Mouse (Mus musculus): Measurements from ENCODE around the gene E2f6. TPM values are rescaled to one million over a fixed set of nuclear protein-coding genes. Genes with fewer than 3 reads are reported as not detected.

The E2f6 gene
- polyA plus RNA-seq (2015; fragmentation: Nextera tagmentation; extraction: Ambion mirVana) = 58.3 and 59.8 TPM in 2 replicates

DNA sequence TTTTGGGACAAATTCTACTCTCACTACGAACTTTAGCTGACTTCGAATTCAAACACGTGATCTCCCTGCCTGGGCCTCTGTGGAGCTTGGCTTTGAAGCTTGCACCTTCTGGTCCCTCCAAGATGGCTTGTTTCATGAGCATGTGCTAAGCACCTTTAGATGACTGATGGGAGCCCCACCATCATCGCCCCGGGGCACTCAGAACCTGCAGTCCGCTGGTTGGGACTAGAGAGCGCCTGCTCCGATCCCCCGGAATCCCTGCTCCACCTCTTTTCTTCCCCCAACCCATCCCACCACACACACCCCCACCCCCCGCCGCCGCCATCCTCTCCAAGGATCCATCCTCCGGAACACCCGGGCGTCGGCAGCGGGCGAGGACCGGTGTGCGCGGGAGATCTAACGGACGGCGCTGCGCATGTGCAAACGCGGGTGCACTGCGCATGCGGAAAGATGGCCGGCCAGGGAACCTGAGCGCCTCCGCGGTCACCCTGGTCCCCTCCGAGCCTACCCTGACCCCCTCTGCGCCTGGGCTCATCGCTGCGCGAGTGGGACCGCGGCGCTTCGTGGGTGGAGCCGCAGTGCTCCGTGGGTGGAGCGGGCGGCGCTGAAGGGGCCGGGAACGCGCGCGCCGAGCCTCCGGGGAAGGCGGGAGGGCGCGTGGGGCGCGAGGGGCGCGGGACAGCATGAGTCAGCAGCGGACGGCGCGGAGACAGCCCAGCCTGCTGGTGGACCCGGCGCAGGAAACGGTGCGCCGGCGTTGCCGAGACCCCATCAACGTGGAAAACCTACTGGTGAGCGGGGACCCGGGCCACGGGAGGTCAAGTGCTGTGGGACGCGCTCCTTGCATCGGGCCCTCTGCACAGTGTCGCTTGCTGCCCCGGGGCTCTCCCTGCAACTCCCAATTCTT, at the start of gene E2f6:
Gene E2f6 (plus strand): TSS at position 439 of the 907 bp plus-strand sequence.
- WGBS = 6% methylated on average over 80 of the region's 81 CpGs
- H3K4me2 ChIP-seq (replicated peaks) = peak within 1 kb of the TSS; percentile 83
- H3K36me3 ChIP-seq = peaks cover 19% of the 10 kb centered on the region
- peak within 1 kb of the TSS; percentile 90 for H3K9ac ChIP-seq
- H3K27ac ChIP-seq = peak within 1 kb of the TSS; percentile 28; the same call in 1 of the 2 replicates
- H3K9me3 ChIP-seq = no peaks in the 10 kb centered on the region
- peaks cover 34% of the 10 kb centered on the region for H3K27me3 ChIP-seq
- peak; percentile 87 for ATAC-seq (ENCODE audit: low FRiP score, low read depth)
- peak within 1 kb of the TSS; percentile 80 for H3K4me3 ChIP-seq
- H3K4me1 ChIP-seq = peaks cover 19% of the 10 kb centered on the region

DNA sequence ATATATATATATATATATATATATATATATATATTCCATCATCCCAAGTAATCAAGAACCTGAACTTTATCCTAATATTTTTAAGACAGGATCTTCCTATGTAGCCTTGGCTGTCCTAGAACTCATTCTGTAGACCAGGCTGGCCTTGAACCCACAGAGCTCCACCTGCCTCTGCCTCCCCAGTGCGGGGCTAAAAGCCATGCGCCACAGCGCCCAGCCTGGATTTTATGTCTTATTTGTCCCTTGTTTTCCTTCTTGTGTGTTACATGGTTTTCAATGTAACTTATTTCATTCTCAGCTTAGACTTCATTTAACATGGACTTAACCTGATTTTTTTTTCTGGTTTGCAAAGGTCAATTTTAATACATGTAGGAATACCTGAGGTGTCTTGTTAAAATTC, 49.3 kb upstream of the E2f6 start:
- 95% methylated on average over 3 of the region's 3 CpGs for WGBS
- Histone ChIP-seq H3K27ac (no peak overlapping the region), H3K4me2 (replicated peaks) (no peak overlapping the region), H3K27me3 (no peaks in the 10 kb centered on the region), H3K9me3 (no peaks in the 10 kb centered on the region), H3K4me3 (no peak overlapping the region), H3K9ac (no peak overlapping the region), H3K36me3 (no peaks in the 10 kb centered on the region), H3K4me1 (no peaks in the 10 kb centered on the region)
- no peak for ATAC-seq (ENCODE audit: low FRiP score, low read depth)

DNA sequence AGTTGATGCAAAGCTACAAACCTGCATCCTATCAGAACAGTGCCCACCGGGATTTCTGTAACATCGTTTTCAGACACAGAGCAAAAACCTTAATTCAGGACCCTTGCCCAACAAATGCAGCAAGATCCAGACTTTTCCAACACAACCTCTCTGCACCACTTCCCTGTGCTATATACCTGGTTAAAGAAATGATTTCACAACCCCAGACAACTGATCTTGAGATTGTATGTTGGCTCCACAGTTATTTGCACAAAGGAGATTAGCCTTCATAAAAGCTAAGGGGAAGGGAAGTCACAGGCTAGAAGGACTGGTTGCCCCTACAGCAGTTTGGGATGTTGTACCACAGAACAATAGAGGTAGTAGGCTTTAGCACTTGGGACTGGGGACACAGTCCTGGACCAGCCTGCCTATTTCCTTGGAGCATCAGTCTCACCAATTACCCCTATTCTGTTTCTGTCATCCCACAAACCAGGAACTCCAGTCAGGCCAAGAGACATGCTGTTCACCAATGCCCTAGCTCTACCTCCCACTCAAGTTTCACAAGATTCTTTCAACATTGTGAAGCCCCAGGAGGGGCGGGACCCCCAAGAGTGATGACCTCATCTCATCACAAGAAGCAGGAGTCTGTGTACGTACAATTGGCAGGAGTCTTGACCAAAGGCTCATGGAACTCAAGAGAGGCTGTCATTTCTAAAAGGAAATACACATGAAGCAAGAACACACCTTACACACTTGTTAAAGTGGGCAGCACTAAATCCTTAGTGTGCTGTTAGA, 46.9 kb upstream of the E2f6 start:
- no peak overlapping the region for H3K27ac ChIP-seq
- WGBS = 65% methylated on average over 4 of the region's 4 CpGs

DNA sequence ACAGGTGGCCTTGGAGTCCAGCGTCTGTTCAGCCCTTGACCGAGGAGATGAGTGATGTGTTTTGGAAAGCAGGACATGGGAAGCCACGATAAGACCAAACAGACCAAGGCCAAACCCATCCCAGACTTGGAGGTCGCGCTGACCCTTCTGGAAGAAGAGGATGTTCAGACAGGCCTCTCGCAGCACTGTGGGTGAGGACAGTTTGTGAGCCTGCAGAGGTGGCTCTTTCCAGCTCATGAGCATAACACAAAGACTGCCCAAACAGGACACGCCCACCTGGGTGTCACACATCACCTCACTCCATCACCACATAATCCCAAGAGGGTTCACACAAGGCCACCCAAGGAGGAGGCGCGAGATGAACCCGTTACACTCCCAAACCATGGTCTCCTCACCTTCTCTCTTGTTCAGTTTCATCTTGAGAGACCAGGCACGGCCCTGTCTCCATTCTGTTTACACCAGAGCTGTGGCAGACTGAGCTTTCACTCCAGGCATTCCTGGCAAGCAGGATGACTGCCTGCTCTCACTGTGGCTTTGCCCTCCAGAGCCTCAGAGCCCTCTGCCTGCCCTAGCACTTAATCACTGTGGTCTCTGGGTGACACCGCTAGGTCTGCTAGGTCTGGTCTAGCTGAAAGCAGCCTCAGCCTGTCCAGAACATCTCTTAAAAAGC, 45.9 kb upstream of the E2f6 start:
- H3K36me3 ChIP-seq = no peaks in the 10 kb centered on the region
- no peak for ATAC-seq (ENCODE audit: low FRiP score, low read depth)
- no peak overlapping the region for H3K4me2 ChIP-seq (replicated peaks)
- 82% methylated on average over 12 of the region's 12 CpGs for WGBS
- H3K9ac ChIP-seq = no peak overlapping the region
- H3K27me3 ChIP-seq = no peaks in the 10 kb centered on the region
- H3K4me1 ChIP-seq = no peaks in the 10 kb centered on the region
- H3K27ac ChIP-seq = no peak overlapping the region
- H3K9me3 ChIP-seq = no peaks in the 10 kb centered on the region
- H3K4me3 ChIP-seq = no peak overlapping the region

More for the DNA sequence above, 46.9 kb upstream of the E2f6 start:
- Histone ChIP-seq H3K9me3 (no peaks in the 10 kb centered on the region), H3K4me1 (no peaks in the 10 kb centered on the region), H3K4me3 (no peak overlapping the region), H3K9ac (no peak overlapping the region), H3K36me3 (no peaks in the 10 kb centered on the region), H3K27me3 (no peaks in the 10 kb centered on the region), H3K4me2 (replicated peaks) (no peak overlapping the region)
- no peak for ATAC-seq (ENCODE audit: low FRiP score, low read depth)

DNA sequence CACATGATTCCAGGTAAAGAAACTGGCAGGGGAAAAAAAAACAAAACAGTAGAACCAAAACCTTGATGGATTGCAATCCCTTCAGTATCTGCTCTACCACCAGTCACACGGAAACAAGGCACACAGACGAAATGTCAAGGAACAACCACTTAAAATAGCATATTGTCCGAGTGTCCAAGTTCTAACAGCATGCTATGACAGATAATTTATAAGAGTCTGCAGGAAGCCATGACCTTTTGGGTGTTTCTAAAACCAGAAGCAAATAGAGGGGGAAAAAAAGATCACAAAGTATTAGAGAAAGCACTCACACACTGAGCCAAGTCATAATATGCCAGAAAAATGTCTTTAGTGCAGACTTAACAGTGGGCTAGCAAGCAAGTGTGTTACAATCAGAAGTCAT, 42.5 kb upstream of the E2f6 start:
- H3K9me3 ChIP-seq = no peaks in the 10 kb centered on the region
- H3K27me3 ChIP-seq = no peaks in the 10 kb centered on the region
- no peak for ATAC-seq (ENCODE audit: low FRiP score, low read depth)
- no peak overlapping the region for H3K4me2 ChIP-seq (replicated peaks)
- H3K9ac ChIP-seq = no peak overlapping the region
- H3K4me3 ChIP-seq = no peak overlapping the region
- no peak overlapping the region for H3K27ac ChIP-seq
- WGBS = 63% methylated on average over 3 of the region's 3 CpGs
- no peaks in the 10 kb centered on the region for H3K4me1 ChIP-seq
- no peaks in the 10 kb centered on the region for H3K36me3 ChIP-seq

DNA sequence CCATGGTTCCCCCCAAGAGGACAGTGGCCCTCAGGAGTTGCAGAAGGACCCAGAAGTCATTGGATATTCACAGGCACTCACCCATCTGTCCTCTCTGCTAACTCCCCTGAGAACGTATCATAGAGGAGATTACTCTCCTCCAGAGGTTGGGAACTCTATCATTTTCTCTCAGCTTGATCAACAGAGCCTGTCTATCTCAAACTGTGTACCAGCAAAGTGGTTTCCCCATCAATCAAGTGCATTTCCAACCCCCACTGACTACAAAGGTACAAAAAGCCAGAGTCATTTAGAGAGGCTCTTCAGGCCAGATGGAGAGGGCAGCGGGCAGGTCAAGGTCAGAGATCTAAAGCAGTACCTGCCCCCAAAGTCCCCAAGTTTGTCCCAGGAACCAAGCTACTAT, 42.1 kb upstream of the E2f6 start:
- no peaks in the 10 kb centered on the region for H3K4me1 ChIP-seq
- no peak overlapping the region for H3K4me3 ChIP-seq
- H3K9ac ChIP-seq = no peak overlapping the region
- no peaks in the 10 kb centered on the region for H3K36me3 ChIP-seq
- 62% methylated on average over 2 of the region's 2 CpGs for WGBS
- no peaks in the 10 kb centered on the region for H3K9me3 ChIP-seq
- no peaks in the 10 kb centered on the region for H3K27me3 ChIP-seq
- ATAC-seq (ENCODE audit: low FRiP score, low read depth) = no peak
- no peak overlapping the region for H3K27ac ChIP-seq
- H3K4me2 ChIP-seq (replicated peaks) = no peak overlapping the region

DNA sequence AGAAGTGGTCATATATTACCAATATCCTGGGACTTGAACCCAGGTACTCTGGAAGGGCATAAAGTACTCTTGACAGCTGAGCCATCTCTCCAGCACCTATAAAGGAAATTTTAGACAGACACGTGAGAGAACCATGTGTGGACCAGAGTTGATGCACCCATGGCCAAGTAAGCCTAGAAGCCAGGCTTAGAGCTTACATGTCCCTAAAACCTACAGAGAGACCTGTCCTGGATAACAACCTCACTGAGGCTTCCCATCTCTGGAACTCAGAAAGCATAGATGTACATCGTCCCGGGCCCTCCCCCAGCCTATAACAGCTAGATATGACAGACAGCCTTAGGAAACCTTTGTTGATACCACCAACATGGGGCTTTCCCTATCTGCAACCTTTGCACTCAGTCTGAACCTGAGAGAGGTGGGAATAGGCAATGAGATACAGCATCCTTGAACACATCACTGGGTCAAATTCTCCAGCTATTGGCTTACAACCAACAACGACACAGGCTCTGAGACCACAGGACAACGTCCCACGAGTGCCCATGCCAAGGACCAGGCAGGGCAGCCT, 41.1 kb upstream of the E2f6 start:
- 90% methylated on average over 6 of the region's 6 CpGs for WGBS
- no peak overlapping the region for H3K4me2 ChIP-seq (replicated peaks)

DNA sequence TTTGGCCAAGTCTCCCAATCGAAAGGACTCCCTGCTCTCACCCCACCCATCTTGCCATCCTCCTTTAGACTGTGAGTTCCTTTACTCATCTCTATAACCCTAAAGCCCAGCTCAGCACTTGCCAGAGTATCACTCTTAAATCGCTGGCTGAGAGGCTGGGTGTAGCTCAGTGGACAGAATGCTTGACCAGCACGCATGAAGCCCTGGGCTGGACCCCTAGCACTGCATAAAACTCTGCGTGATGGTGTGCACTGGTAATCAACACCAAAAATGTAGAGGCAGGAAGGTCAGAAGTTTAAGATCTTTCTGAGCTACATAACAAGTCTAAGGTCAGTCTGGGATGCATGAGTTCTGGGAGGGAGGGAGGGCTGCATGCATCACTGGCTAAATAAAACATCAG, 36.2 kb upstream of the E2f6 start:
- H3K36me3 ChIP-seq = no peaks in the 10 kb centered on the region
- ATAC-seq (ENCODE audit: low FRiP score, low read depth) = no peak
- 88% methylated on average over 4 of the region's 4 CpGs for WGBS
- H3K4me2 ChIP-seq (replicated peaks) = no peak overlapping the region
- no peak overlapping the region for H3K27ac ChIP-seq
- H3K4me1 ChIP-seq = no peaks in the 10 kb centered on the region
- no peak overlapping the region for H3K4me3 ChIP-seq
- no peaks in the 10 kb centered on the region for H3K9me3 ChIP-seq
- no peak overlapping the region for H3K9ac ChIP-seq
- no peaks in the 10 kb centered on the region for H3K27me3 ChIP-seq

More for the DNA sequence above, 41.1 kb upstream of the E2f6 start:
- Histone ChIP-seq H3K27ac (no peak overlapping the region), H3K9ac (no peak overlapping the region), H3K4me3 (no peak overlapping the region), H3K36me3 (no peaks in the 10 kb centered on the region), H3K27me3 (no peaks in the 10 kb centered on the region), H3K4me1 (no peaks in the 10 kb centered on the region), H3K9me3 (no peaks in the 10 kb centered on the region)
- no peak for ATAC-seq (ENCODE audit: low FRiP score, low read depth)

DNA sequence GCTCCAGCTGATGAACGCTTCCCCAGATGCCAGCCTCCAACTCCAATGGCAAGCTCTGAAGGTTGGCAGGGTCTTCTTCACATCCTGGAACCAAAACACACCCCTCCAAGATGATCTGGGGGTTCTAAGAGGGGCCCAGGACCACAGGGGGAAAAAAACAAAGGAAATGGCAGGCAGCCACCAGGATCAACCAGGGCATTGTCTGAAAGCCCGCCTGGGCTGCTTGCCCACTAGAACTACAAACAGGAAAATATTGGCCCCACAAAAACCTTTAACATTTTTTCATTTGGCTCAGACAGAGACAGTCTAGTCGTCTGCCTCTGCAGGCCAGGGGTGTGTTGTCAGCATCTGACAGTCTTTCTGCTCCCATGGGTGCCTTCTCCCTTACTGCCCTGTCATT, 35.4 kb upstream of the E2f6 start:
- no peak overlapping the region for H3K4me2 ChIP-seq (replicated peaks)
- H3K27ac ChIP-seq = no peak overlapping the region
- no peaks in the 10 kb centered on the region for H3K4me1 ChIP-seq
- H3K27me3 ChIP-seq = no peaks in the 10 kb centered on the region
- 74% methylated on average over 3 of the region's 3 CpGs for WGBS
- ATAC-seq (ENCODE audit: low FRiP score, low read depth) = no peak
- no peak overlapping the region for H3K4me3 ChIP-seq
- no peak overlapping the region for H3K9ac ChIP-seq
- H3K9me3 ChIP-seq = no peaks in the 10 kb centered on the region
- H3K36me3 ChIP-seq = no peaks in the 10 kb centered on the region

DNA sequence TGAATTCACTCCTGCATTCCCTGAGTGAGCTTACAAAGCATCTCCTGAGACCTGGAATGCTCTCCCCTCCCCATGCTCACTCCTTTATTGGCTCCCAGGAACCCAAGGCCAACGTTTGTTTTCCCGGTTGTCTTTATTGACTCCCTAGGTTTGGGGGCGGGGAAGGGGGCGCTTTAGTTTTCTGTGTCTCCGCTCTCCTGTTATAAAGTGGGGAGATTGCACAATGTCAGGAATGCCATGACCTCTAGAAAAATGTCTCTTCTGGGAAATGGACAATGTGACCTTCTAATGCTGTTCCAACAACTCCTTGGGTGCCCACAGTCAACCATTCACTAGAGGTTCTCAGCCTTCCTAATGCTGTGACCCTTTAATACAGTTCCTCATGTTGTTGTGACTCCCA, 32.2 kb upstream of the E2f6 start:
- Histone ChIP-seq H3K4me2 (replicated peaks) (no peak overlapping the region), H3K27ac (no peak overlapping the region), H3K27me3 (no peaks in the 10 kb centered on the region), H3K4me1 (no peaks in the 10 kb centered on the region), H3K4me3 (no peak overlapping the region), H3K9ac (no peak overlapping the region), H3K36me3 (no peaks in the 10 kb centered on the region), H3K9me3 (no peaks in the 10 kb centered on the region)
- WGBS = 73% methylated on average over 5 of the region's 5 CpGs
- ATAC-seq (ENCODE audit: low FRiP score, low read depth) = no peak

DNA sequence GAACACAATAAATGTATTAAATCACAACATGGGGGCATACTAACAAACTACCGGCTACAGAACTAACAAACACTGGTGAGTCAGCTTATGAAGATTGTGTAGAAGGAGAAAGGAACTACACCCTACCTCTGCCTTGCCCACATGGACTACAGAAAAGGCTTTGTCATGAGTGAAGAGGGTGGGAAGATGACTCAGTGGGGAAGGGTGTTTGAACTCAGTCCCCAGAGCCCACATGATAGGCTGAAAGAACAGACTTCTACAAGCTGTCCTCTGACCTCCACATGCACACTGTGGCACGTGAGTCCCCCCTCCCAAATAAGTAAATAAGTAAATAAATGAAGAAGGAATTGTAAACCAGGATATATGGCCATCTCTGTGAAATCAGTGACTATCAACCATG, 31.6 kb upstream of the E2f6 start:
- H3K9ac ChIP-seq = no peak overlapping the region
- ATAC-seq (ENCODE audit: low FRiP score, low read depth) = no peak
- 84% methylated on average over 2 of the region's 2 CpGs for WGBS
- no peak overlapping the region for H3K4me2 ChIP-seq (replicated peaks)
- no peaks in the 10 kb centered on the region for H3K36me3 ChIP-seq
- no peaks in the 10 kb centered on the region for H3K9me3 ChIP-seq
- H3K4me1 ChIP-seq = no peaks in the 10 kb centered on the region
- no peak overlapping the region for H3K4me3 ChIP-seq
- H3K27me3 ChIP-seq = no peaks in the 10 kb centered on the region
- H3K27ac ChIP-seq = no peak overlapping the region

DNA sequence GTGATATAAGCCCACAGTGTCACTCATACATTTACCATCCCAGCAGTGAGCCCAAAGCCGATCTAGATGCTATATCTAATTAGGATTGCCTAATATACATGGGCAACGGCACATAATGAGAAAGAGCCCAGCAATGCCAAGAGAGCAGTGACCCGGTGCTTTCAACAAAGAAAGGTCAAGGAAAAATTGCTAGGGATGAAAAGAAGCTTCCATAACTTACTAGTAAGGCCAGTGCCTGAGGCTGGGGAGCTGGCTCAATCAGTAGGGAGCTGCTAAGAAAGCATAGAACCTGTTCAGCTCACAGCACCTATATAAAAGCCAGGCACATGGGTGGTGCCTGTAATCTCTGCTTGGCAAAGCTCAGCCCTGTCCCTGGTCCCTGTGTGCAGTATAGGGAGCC, 30.4 kb upstream of the E2f6 start:
- H3K4me3 ChIP-seq = no peak overlapping the region
- 92% methylated on average over 3 of the region's 3 CpGs for WGBS
- no peak overlapping the region for H3K4me2 ChIP-seq (replicated peaks)
- H3K9ac ChIP-seq = no peak overlapping the region
- no peaks in the 10 kb centered on the region for H3K9me3 ChIP-seq
- H3K27me3 ChIP-seq = no peaks in the 10 kb centered on the region
- no peak overlapping the region for H3K27ac ChIP-seq
- ATAC-seq (ENCODE audit: low FRiP score, low read depth) = no peak
- no peaks in the 10 kb centered on the region for H3K36me3 ChIP-seq
- no peaks in the 10 kb centered on the region for H3K4me1 ChIP-seq
